Mouse (Mus musculus): ENCODE measurements around the gene Vcl. TPM values are rescaled to one million over a fixed set of nuclear protein-coding genes. Genes with fewer than 3 reads are reported as not detected.

Vcl gene
- polyA plus RNA-seq, 1 experiment, result 24.4 TPM

- TF ChIP-seq POLR2A (IDR thresholded peaks at IDR 0.05; ENCODE audit: borderline replicate concordance, extremely low read depth, insufficient read depth, insufficient read length, poor library complexity, severe bottlenecking) (no peak), CTCF (IDR thresholded peaks at IDR 0.05; ENCODE audit: borderline replicate concordance, extremely low read depth, insufficient read depth, insufficient read length) (no peak)
- no peak for DNase-seq (ENCODE audit: low read depth)
These were observed 122.3 kb downstream of the Vcl start for GRCm38 (mm10) chr14:21051380-21052111.

- TF ChIP-seq CTCF (IDR thresholded peaks at IDR 0.05; ENCODE audit: borderline replicate concordance, extremely low read depth, insufficient read depth, insufficient read length), result no peak
- peak; percentile 7; the same call in 1 of the 2 replicates for TF ChIP-seq POLR2A (IDR thresholded peaks at IDR 0.05; ENCODE audit: borderline replicate concordance, extremely low read depth, insufficient read depth, insufficient read length, poor library complexity, severe bottlenecking)
These were observed 123.0 kb downstream of the Vcl start, which contains the start of the genes Ap3m1 and Adk for GRCm38 (mm10) chr14:21052112-21052780. Gene Ap3m1, minus strand, starts transcription at chr14:21052508. Gene Adk, plus strand, starts transcription at chr14:21052574.

GRCm38 (mm10) chr14:21052781-21053130, 123.6 kb downstream of the Vcl start:
- peak; percentile 83 for DNase-seq (ENCODE audit: low read depth)
- peak; percentile 30; the same call in 1 of the 2 replicates for TF ChIP-seq CTCF (IDR thresholded peaks at IDR 0.05; ENCODE audit: borderline replicate concordance, extremely low read depth, insufficient read depth, insufficient read length)
- TF ChIP-seq POLR2A (IDR thresholded peaks at IDR 0.05; ENCODE audit: borderline replicate concordance, extremely low read depth, insufficient read depth, insufficient read length, poor library complexity, severe bottlenecking), result no peak

More at GRCm38 (mm10) chr14:21052112-21052780, 123.0 kb downstream of the Vcl start, which contains the start of the genes Ap3m1 and Adk:
- peak; percentile 98 for DNase-seq (ENCODE audit: low read depth)

GRCm38 (mm10) chr14:21053151-21053550, 124.0 kb downstream of the Vcl start:
- DNase-seq (ENCODE audit: low read depth), result no peak
- TF ChIP-seq CTCF (IDR thresholded peaks at IDR 0.05; ENCODE audit: borderline replicate concordance, extremely low read depth, insufficient read depth, insufficient read length), result no peak

- no peak for TF ChIP-seq CTCF (IDR thresholded peaks at IDR 0.05; ENCODE audit: borderline replicate concordance, extremely low read depth, insufficient read depth, insufficient read length)
- TF ChIP-seq POLR2A (IDR thresholded peaks at IDR 0.05; ENCODE audit: borderline replicate concordance, extremely low read depth, insufficient read depth, insufficient read length, poor library complexity, severe bottlenecking), result no peak
- DNase-seq (ENCODE audit: low read depth), result no peak
These were observed 124.4 kb downstream of the Vcl start for GRCm38 (mm10) chr14:21053586-21053985.

- no peak for TF ChIP-seq CTCF (IDR thresholded peaks at IDR 0.05; ENCODE audit: borderline replicate concordance, extremely low read depth, insufficient read depth, insufficient read length)
- TF ChIP-seq POLR2A (IDR thresholded peaks at IDR 0.05; ENCODE audit: borderline replicate concordance, extremely low read depth, insufficient read depth, insufficient read length, poor library complexity, severe bottlenecking), result no peak
- DNase-seq (ENCODE audit: low read depth), result no peak
These were observed 129.8 kb downstream of the Vcl start for GRCm38 (mm10) chr14:21058972-21059371.

GRCm38 (mm10) chr14:21062766-21063513, 133.7 kb downstream of the Vcl start:
- TF ChIP-seq POLR2A (IDR thresholded peaks at IDR 0.05; ENCODE audit: borderline replicate concordance, extremely low read depth, insufficient read depth, insufficient read length, poor library complexity, severe bottlenecking) (no peak), CTCF (IDR thresholded peaks at IDR 0.05; ENCODE audit: borderline replicate concordance, extremely low read depth, insufficient read depth, insufficient read length) (no peak)
- no peak for DNase-seq (ENCODE audit: low read depth)

GRCm38 (mm10) chr14:21064321-21064720, 135.1 kb downstream of the Vcl start:
- no peak for DNase-seq (ENCODE audit: low read depth)
- TF ChIP-seq POLR2A (IDR thresholded peaks at IDR 0.05; ENCODE audit: borderline replicate concordance, extremely low read depth, insufficient read depth, insufficient read length, poor library complexity, severe bottlenecking) (no peak), CTCF (IDR thresholded peaks at IDR 0.05; ENCODE audit: borderline replicate concordance, extremely low read depth, insufficient read depth, insufficient read length) (no peak)

- no peak for TF ChIP-seq CTCF (IDR thresholded peaks at IDR 0.05; ENCODE audit: borderline replicate concordance, extremely low read depth, insufficient read depth, insufficient read length)
- no peak for TF ChIP-seq POLR2A (IDR thresholded peaks at IDR 0.05; ENCODE audit: borderline replicate concordance, extremely low read depth, insufficient read depth, insufficient read length, poor library complexity, severe bottlenecking)
- no peak for DNase-seq (ENCODE audit: low read depth)
These were observed 136.4 kb downstream of the Vcl start for GRCm38 (mm10) chr14:21065490-21066162.

- no peak for DNase-seq (ENCODE audit: low read depth)
- TF ChIP-seq POLR2A (IDR thresholded peaks at IDR 0.05; ENCODE audit: borderline replicate concordance, extremely low read depth, insufficient read depth, insufficient read length, poor library complexity, severe bottlenecking) (no peak), CTCF (IDR thresholded peaks at IDR 0.05; ENCODE audit: borderline replicate concordance, extremely low read depth, insufficient read depth, insufficient read length) (no peak)
These were observed 140.4 kb downstream of the Vcl start for GRCm38 (mm10) chr14:21069594-21069993.

- TF ChIP-seq POLR2A (IDR thresholded peaks at IDR 0.05; ENCODE audit: borderline replicate concordance, extremely low read depth, insufficient read depth, insufficient read length, poor library complexity, severe bottlenecking) (no peak), CTCF (IDR thresholded peaks at IDR 0.05; ENCODE audit: borderline replicate concordance, extremely low read depth, insufficient read depth, insufficient read length) (no peak)
- DNase-seq (ENCODE audit: low read depth), result no peak
These were observed 144.8 kb downstream of the Vcl start for GRCm38 (mm10) chr14:21073981-21074380.
